Mouse (Mus musculus) spleen, adult 2 months (tissue): ENCODE data around the gene Eif1b. TPM values are rescaled to one million over a fixed set of nuclear protein-coding genes. Genes with fewer than 3 reads are reported as not detected.

Experiments
- DNase-seq, 2 experiments: peaks; one replicate each; pipeline versions ENCODE4 v3.0.0 to v3.0.0-alpha.2; 2012 to 2021; ENCODE audit warnings: low spot score in 2 of 2, low read depth in 1 of 2
- H3K27ac ChIP-seq: fragments of 200-500 bp; 2 replicates; pipeline ENCODE4 v1.5.1; 2012; ENCODE audit warnings: low read length, inconsistent platforms; ENCODE audit not compliant: insufficient read depth
- H3K27me3 ChIP-seq: fragments of 200-500 bp; 2 replicates; pipeline ENCODE4 v1.6.1; 2012; ENCODE audit warnings: mild to moderate bottlenecking, moderate library complexity, low read length, inconsistent platforms; ENCODE audit not compliant: control insufficient read depth, insufficient read depth
- H3K36me3 ChIP-seq: fragments of 200-500 bp; 2 replicates; pipeline ENCODE4 v1.6.1; 2012; ENCODE audit warnings: mild to moderate bottlenecking, low read length, inconsistent platforms; ENCODE audit not compliant: control insufficient read depth, insufficient read depth
- H3K4me1 ChIP-seq: fragments of 200-500 bp; 2 replicates; pipeline ENCODE4 v1.6.1; 2011; ENCODE audit warnings: inconsistent platforms; ENCODE audit not compliant: control insufficient read depth, insufficient read depth, insufficient read length
- H3K4me3 ChIP-seq: fragments of 200-500 bp; 2 replicates; pipeline ENCODE4 v1.5.1; 2011; ENCODE audit warnings: mild to moderate bottlenecking, inconsistent platforms; ENCODE audit not compliant: insufficient read depth, insufficient read length; ENCODE audit errors: extremely low read depth
- CTCF ChIP-seq: fragments of 200-500 bp; IDR thresholded peaks from 2 replicates; pipeline ENCODE4 v1.5.1; 2011; ENCODE audit warnings: mild to moderate bottlenecking, inconsistent platforms; ENCODE audit not compliant: insufficient read depth, insufficient read length, insufficient replicate concordance; ENCODE audit errors: extremely low read depth
- POLR2A ChIP-seq: fragments of 200-500 bp; IDR thresholded peaks from 2 replicates; pipeline ENCODE4 v1.6.1; 2011; ENCODE audit warnings: low read depth, low read length, inconsistent platforms
- WGBS: fragments of 180-500 bp; shearing (Covaris S2); methylation state at CpG from one replicate; pipeline ENCODE4 v1.1.7; 2018; 5-methylcytosine and 5-hydroxymethylcytosine counted together
- polyA plus RNA-seq: library from polyadenylated mRNA; depleted of rRNA; stranded (reverse); fragments of >200 nt; gene quantifications from 2 replicates; pipeline ENCODE4 v1.2.3, GENCODE M21; 2012

The Eif1b gene
- polyA plus RNA-seq, 1 experiment = 33.3 TPM

- Histone ChIP-seq H3K27me3 (no peaks in the 10 kb centered on the region), H3K4me3 (no peak overlapping the region), H3K4me1 (no peaks in the 10 kb centered on the region), H3K36me3 (no peaks in the 10 kb centered on the region), H3K27ac (no peak overlapping the region)
- WGBS = 88% methylated on average over 19 of the region's 19 CpGs
- no peak for DNase-seq
- TF ChIP-seq CTCF = no peak
- TF ChIP-seq POLR2A = no peak
Measured at GRCm38 (mm10) chr9:120519469-120520125, 27.6 kb downstream of the Eif1b start.

GRCm38 (mm10) chr9:120521161-120521560, 29.1 kb downstream of the Eif1b start:
- WGBS = 77% methylated on average over 1 of the region's 1 CpGs
- H3K4me1 ChIP-seq = no peaks in the 10 kb centered on the region
- no peak overlapping the region for H3K27ac ChIP-seq
- TF ChIP-seq POLR2A (no peak), CTCF (no peak)
- no peak overlapping the region for H3K4me3 ChIP-seq
- no peaks in the 10 kb centered on the region for H3K36me3 ChIP-seq
- H3K27me3 ChIP-seq = no peaks in the 10 kb centered on the region
- no peak for DNase-seq

GRCm38 (mm10) chr9:120527270-120527669, 35.2 kb downstream of the Eif1b start:
- no peak for TF ChIP-seq POLR2A
- no peak for TF ChIP-seq CTCF
- WGBS = 75% methylated on average over 4 of the region's 4 CpGs
- no peaks in the 10 kb centered on the region for H3K4me1 ChIP-seq
- H3K27me3 ChIP-seq = no peaks in the 10 kb centered on the region
- no peaks in the 10 kb centered on the region for H3K36me3 ChIP-seq
- H3K4me3 ChIP-seq = no peak overlapping the region
- no peak overlapping the region for H3K27ac ChIP-seq
- no peak for DNase-seq

GRCm38 (mm10) chr9:120527919-120528318, 35.9 kb downstream of the Eif1b start:
- Histone ChIP-seq H3K4me1 (no peaks in the 10 kb centered on the region), H3K36me3 (no peaks in the 10 kb centered on the region), H3K27me3 (no peaks in the 10 kb centered on the region), H3K27ac (no peak overlapping the region), H3K4me3 (no peak overlapping the region)
- no peak for DNase-seq
- TF ChIP-seq POLR2A = no peak
- TF ChIP-seq CTCF = no peak
- 86% methylated on average over 8 of the region's 8 CpGs for WGBS

- H3K4me1 ChIP-seq = no peaks in the 10 kb centered on the region
- no peak overlapping the region for H3K27ac ChIP-seq
- H3K36me3 ChIP-seq = no peaks in the 10 kb centered on the region
- DNase-seq = no peak
- no peaks in the 10 kb centered on the region for H3K27me3 ChIP-seq
- no peak for TF ChIP-seq CTCF
- no peak for TF ChIP-seq POLR2A
- 68% methylated on average over 17 of the region's 17 CpGs for WGBS
- H3K4me3 ChIP-seq = no peak overlapping the region
Measured at GRCm38 (mm10) chr9:120528815-120529510, 36.9 kb downstream of the Eif1b start.

- 89% methylated on average over 5 of the region's 5 CpGs for WGBS
- Histone ChIP-seq H3K4me3 (no peak overlapping the region), H3K4me1 (no peaks in the 10 kb centered on the region), H3K36me3 (no peaks in the 10 kb centered on the region), H3K27me3 (no peaks in the 10 kb centered on the region), H3K27ac (no peak overlapping the region)
- no peak for DNase-seq
- TF ChIP-seq POLR2A = no peak
- TF ChIP-seq CTCF = no peak
Measured at GRCm38 (mm10) chr9:120530471-120530870, 38.4 kb downstream of the Eif1b start.

GRCm38 (mm10) chr9:120532062-120532461, 40.0 kb downstream of the Eif1b start:
- no peaks in the 10 kb centered on the region for H3K36me3 ChIP-seq
- no peak overlapping the region for H3K27ac ChIP-seq
- no peaks in the 10 kb centered on the region for H3K4me1 ChIP-seq
- DNase-seq = no peak
- WGBS = 86% methylated on average over 6 of the region's 6 CpGs
- no peak overlapping the region for H3K4me3 ChIP-seq
- H3K27me3 ChIP-seq = no peaks in the 10 kb centered on the region
- TF ChIP-seq POLR2A (no peak), CTCF (no peak)
